Comparison of ENCODE assay signal across 11 mouse cellular contexts in the genomic region with DNA sequence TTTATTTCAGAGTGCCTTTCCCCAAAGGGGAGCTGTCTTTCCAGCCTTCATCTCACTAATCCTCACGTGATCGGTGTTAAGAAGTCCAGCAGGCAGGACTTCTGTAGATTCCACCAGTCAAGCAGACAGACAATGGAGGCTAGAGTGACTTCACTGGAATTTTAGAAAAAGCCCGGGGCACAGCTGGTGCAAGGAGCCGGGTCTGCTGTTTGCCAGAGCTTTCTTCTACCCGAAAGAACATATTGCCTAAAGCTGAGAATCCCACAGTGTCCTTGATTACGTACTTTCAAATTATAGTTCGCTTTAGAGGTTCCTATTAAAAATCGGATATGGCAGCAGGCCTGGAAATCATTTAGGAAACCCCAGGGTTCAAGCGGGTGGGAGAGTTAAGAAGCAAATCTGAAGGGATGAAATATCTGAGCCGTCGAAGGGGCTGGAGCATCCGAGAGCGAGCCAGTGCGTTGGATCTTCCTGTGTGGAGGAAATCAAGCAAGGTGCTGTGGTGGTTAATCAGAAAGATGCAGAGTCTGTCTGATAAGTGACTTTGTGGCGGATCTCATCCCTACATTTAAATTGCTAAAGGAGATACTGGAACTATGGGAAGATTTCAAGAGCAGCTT.
DNase-seq lines count a peak whose midpoint lies in the region; ATAC-seq lines count a peak whose summit lies in the region.
"Had no signal": no experiment of that assay in that cellular context is flagged by ENCODE, and none has a peak within 500 bp of the region (broad histone marks: within the 10 kb centered on the region; RNA-seq: fewer than 3 reads in every experiment).

No protein-coding gene starts in this region.

- peak; percentile 29 for DNase-seq in limb, embryonic 11.5 days (ENCODE audit: low spot score)
- DNase-seq in limb, embryonic 10.5 days (ENCODE audit: low spot score), result no peak
- DNase-seq in forebrain, embryonic 11.5 days (ENCODE audit: low spot score), result no peak
- peak; percentile 59 for DNase-seq in retina, postnatal 1 day
- no peak for DNase-seq in kidney, adult 18-20 months
- no peak for DNase-seq in cerebellum, adult 18-20 months
- DNase-seq in ovary, adult 18-20 months (ENCODE audit: low spot score), result no peak
- DNase-seq: kidney, adult 2 months had no signal

- no peaks in the 10 kb centered on the region for H3K4me1 ChIP-seq in limb, embryonic 11.5 days (ENCODE audit: control insufficient read depth, insufficient read depth, low read length)
- H3K4me1 ChIP-seq in limb, embryonic 10.5 days, result no peaks in the 10 kb centered on the region
- H3K4me1 ChIP-seq in forebrain, embryonic 11.5 days (replicated peaks; ENCODE audit: control insufficient read depth, insufficient read depth, low read length), result 0 out of 2 replicates have a peak, but pooled peaks cover 2% of the 10 kb centered on the region
- peaks cover 7% of the 10 kb centered on the region for H3K4me1 ChIP-seq in limb, embryonic 13.5 days
- H3K4me1 ChIP-seq: heart, embryonic 13.5 days; lung, embryonic 15.5 days had no signal

- ATAC-seq in limb, embryonic 11.5 days (ENCODE audit: insufficient number of reproducible peaks, low FRiP score, low TSS enrichment, low read depth), result no peak
- peak; percentile 71; the same call in 1 of the 2 replicates for ATAC-seq in forebrain, embryonic 11.5 days (replicated peaks; ENCODE audit: low FRiP score)
- ATAC-seq in limb, embryonic 13.5 days (ENCODE audit: low FRiP score, low read depth), result peak; percentile 71

- H3K9ac ChIP-seq in limb, embryonic 11.5 days (ENCODE audit: low read length), result no peak overlapping the region
- no peak overlapping the region for H3K9ac ChIP-seq in forebrain, embryonic 11.5 days (ENCODE audit: low read length)
- no peak overlapping the region for H3K9ac ChIP-seq in limb, embryonic 13.5 days
- H3K9ac ChIP-seq: heart, embryonic 13.5 days; lung, embryonic 15.5 days had no signal

- no peaks in the 10 kb centered on the region for H3K9me3 ChIP-seq in limb, embryonic 11.5 days (ENCODE audit: control insufficient read depth, low read length)
- no peaks in the 10 kb centered on the region for H3K9me3 ChIP-seq in limb, embryonic 10.5 days (replicated peaks)
- no peaks in the 10 kb centered on the region for H3K9me3 ChIP-seq in forebrain, embryonic 11.5 days (ENCODE audit: control insufficient read depth, low read length)
- H3K9me3 ChIP-seq in limb, embryonic 13.5 days, result no peaks in the 10 kb centered on the region
- H3K9me3 ChIP-seq: heart, embryonic 13.5 days; lung, embryonic 15.5 days had no signal

- no peak overlapping the region for H3K27ac ChIP-seq in limb, embryonic 11.5 days (replicated peaks; ENCODE audit: low read depth, low read length)
- H3K27ac ChIP-seq in limb, embryonic 10.5 days, result no peak overlapping the region
- H3K27ac ChIP-seq in forebrain, embryonic 11.5 days (ENCODE audit: low read depth, low read length), result no peak overlapping the region
- H3K27ac ChIP-seq in limb, embryonic 13.5 days, result no peak overlapping the region
- H3K27ac ChIP-seq: heart, embryonic 13.5 days; lung, embryonic 15.5 days had no signal

- no peaks in the 10 kb centered on the region for H3K36me3 ChIP-seq in limb, embryonic 11.5 days (ENCODE audit: control insufficient read depth, insufficient read depth, low read length)
- no peaks in the 10 kb centered on the region for H3K36me3 ChIP-seq in limb, embryonic 10.5 days
- no peaks in the 10 kb centered on the region for H3K36me3 ChIP-seq in forebrain, embryonic 11.5 days (ENCODE audit: control insufficient read depth, insufficient read depth, low read length)
- no peaks in the 10 kb centered on the region for H3K36me3 ChIP-seq in limb, embryonic 13.5 days
- H3K36me3 ChIP-seq: heart, embryonic 13.5 days; lung, embryonic 15.5 days had no signal

- WGBS in limb, embryonic 11.5 days, result 66% methylated on average over 15 of the region's 15 CpGs
- 77% methylated on average over 15 of the region's 15 CpGs for WGBS in limb, embryonic 10.5 days
- 53% methylated on average over 15 of the region's 15 CpGs for WGBS in forebrain, embryonic 11.5 days
- WGBS in limb, embryonic 13.5 days, result 33% methylated on average over 15 of the region's 15 CpGs

- no peak overlapping the region for H3K4me3 ChIP-seq in limb, embryonic 11.5 days (ENCODE audit: low read depth, low read length)
- no peak overlapping the region for H3K4me3 ChIP-seq in limb, embryonic 10.5 days
- no peak overlapping the region for H3K4me3 ChIP-seq in forebrain, embryonic 11.5 days (ENCODE audit: low read depth, low read length)
- no peak overlapping the region for H3K4me3 ChIP-seq in limb, embryonic 13.5 days
- H3K4me3 ChIP-seq: heart, embryonic 13.5 days; lung, embryonic 15.5 days had no signal

- H3K27me3 ChIP-seq in limb, embryonic 11.5 days (ENCODE audit: control insufficient read depth, insufficient read depth, low read length), result no peaks in the 10 kb centered on the region
- no peaks in the 10 kb centered on the region for H3K27me3 ChIP-seq in limb, embryonic 10.5 days (ENCODE audit: low read depth, poor library complexity, severe bottlenecking)
- H3K27me3 ChIP-seq in forebrain, embryonic 11.5 days (ENCODE audit: control insufficient read depth, insufficient read depth, low read length), result no peaks in the 10 kb centered on the region
- no peaks in the 10 kb centered on the region for H3K27me3 ChIP-seq in limb, embryonic 13.5 days
- H3K27me3 ChIP-seq: heart, embryonic 13.5 days; lung, embryonic 15.5 days had no signal

- no peak overlapping the region for H3K4me2 ChIP-seq in limb, embryonic 11.5 days (ENCODE audit: low read depth, severe bottlenecking)
- H3K4me2 ChIP-seq in forebrain, embryonic 11.5 days (ENCODE audit: low read depth, low read length, severe bottlenecking), result no peak overlapping the region
- H3K4me2 ChIP-seq in limb, embryonic 13.5 days (replicated peaks), result peak overlapping the region; percentile 41
- H3K4me2 ChIP-seq: heart, embryonic 13.5 days; lung, embryonic 15.5 days had no signal

Comparison
In these comparisons a context has a peak if more than half of its experiments do, and no peak if none do; other contexts are left out.
1. DNase-seq: peak in limb, embryonic 11.5 days (single experiment) and retina, postnatal 1 day (single experiment); none in limb, embryonic 10.5 days (single experiment), forebrain, embryonic 11.5 days (single experiment), kidney, adult 18-20 months (single experiment), cerebellum, adult 18-20 months (0 of 2) and ovary, adult 18-20 months (single experiment).